Mouse (Mus musculus) NIH3T3 (cell line): ENCODE data around the gene Prrg3.
"Not testable (repeated sequence)": the region's sequence is repeated elsewhere in the genome, so short reads cannot be mapped to it uniquely, and the experiment has no call there.

Experiments used
- DNase-seq: peaks from one replicate; pipeline ENCODE4 v3.0.0-alpha.2; 2012; ENCODE audit warnings: low read depth

The Prrg3 gene

GRCm38 (mm10) chrX:71962073-71963051, at the start of gene Prrg3:
Gene Prrg3, plus strand, starts transcription at chrX:71962624.
- no peak for DNase-seq

DNA sequence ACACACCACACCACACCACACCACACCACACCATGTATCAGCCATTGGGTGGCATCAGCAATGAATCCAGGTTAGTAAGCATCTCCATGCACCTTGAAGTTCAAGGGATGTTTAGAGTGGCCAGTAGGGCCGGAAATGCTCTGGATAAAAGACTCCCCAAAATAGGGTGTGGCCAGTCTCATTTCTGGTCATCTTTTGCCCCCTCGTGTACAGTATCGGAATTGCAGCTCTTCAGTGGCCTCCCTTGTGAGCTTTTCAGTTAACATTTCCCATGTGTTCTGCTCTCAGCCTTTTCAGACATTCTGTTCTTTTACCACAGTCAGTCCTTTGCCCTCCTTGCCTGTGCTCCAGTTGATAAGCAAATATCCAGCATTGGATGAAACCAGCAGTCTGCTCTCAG, 15.8 kb upstream of the Prrg3 start:
- DNase-seq = peak; percentile 78

DNA sequence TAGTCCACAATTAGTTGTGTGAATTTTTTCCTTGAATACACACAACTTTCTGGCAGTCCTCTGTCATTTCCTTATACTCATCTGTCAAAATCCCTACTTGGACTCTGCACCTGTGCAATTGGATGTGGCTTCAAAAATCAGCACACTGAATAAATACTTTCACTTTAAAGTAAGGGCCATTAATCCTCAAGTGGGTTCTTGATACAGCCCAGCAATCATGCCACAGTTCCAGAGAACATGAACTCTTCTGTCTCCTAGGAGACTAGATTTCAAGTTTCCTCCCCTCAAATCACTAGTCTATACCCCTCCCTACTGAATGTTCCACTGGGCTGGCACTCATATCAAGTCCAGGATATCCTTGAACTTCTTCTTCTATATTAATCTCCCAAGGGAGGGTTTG, 4.1 kb upstream of the Prrg3 start:
- DNase-seq = no peak

DNA sequence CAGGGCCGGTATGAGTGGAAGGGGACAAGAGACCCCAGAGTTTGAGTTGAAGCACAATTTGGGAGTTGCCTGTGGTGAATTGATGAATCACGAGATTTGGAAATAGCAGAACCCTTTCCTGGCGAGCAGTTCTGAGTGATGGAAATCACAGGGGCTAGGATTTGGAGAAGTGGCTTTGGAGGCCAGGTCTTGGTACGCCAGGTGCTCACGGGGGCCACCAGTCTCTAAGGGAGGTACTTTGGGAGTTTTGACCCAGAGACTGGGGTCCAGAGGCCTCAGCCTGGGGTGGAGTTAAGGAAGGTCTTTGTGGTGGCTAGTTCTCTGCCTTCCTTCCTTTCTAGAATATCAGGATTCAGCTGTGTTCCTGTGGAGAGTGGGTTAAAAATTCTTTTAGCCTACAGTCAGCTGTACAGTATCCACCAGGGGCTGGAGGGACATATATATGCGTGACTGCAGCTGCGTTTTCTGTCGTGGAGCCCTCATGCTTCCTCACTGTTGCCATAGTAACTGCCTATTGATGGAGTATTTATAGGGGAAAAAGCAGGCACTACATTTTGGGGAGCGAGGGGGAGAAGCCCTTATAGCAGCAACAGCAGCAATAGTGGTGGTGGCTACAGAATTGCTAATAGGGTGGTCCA, 970 bp downstream of the Prrg3 start:
- DNase-seq = no peak

GRCm38 (mm10) chrX:71968216-71968615, 5.8 kb downstream of the Prrg3 start:
- DNase-seq = no peak

GRCm38 (mm10) chrX:71968816-71969215, 6.4 kb downstream of the Prrg3 start:
- no peak for DNase-seq

DNA sequence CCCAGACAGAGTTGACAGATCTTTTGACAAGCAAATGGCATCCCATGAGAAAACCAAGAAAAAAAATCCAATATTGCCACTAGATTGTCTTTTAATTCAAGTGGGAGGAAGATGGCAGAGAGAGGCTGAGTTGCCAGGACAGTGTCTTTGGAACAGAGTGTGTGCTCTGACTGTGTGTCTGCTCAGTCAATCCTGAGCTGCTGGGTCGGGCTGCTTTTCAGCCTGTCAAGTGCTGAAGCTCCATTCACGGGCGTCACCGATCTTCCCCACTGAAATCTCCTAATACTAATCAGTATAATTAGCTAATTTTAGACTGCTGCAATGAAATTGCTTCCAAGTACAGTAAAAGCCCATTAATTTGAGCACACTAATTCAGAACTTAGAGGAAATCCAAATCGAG, 8.9 kb downstream of the Prrg3 start:
- no peak for DNase-seq

- DNase-seq = no peak
Measured at GRCm38 (mm10) chrX:71972686-71973085, 10.3 kb downstream of the Prrg3 start, which contains the start of gene Fate1. Gene Fate1, plus strand, starts transcription at chrX:71972986.

DNA sequence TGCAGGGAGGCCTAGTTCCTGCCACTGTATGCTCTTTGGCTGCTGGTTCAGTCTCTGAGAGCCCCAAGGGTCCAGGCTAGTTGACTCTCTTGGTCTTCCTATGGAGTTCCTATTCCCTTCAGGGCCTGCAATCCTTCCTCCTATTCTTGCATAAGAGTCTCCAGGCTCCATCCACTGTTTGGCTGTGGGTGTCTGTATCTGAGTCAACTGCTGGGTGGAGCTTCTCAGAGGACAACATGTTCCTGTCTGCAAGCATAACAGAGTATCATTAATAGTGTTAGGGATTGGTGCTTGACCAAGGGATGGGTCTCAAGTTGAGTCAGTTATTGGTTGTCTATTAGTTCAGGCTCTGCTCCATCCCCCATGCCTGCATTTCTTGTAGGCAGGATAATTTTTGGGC, 15.3 kb downstream of the Prrg3 start:
- DNase-seq = not testable (repeated sequence)

DNA sequence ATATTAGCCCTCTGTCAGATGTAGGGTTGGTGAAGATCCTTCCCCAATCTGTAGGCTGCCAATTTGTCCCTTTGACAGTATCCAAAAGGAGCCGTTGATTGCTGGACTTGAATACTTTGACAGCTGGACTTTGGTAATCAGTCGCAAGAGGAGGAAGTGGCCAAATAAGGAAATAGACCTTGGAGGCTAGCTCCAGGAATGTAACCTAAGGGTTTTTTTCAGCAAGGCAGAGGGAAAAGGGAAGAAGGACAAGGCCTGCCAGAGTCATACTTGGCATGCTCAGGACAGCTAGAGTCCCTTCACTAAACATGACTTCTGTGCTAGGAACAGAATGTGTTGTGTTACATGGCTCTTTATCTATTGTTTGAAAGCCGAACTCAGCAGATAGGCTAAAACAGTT, 18.0 kb downstream of the Prrg3 start:
- no peak for DNase-seq

DNA sequence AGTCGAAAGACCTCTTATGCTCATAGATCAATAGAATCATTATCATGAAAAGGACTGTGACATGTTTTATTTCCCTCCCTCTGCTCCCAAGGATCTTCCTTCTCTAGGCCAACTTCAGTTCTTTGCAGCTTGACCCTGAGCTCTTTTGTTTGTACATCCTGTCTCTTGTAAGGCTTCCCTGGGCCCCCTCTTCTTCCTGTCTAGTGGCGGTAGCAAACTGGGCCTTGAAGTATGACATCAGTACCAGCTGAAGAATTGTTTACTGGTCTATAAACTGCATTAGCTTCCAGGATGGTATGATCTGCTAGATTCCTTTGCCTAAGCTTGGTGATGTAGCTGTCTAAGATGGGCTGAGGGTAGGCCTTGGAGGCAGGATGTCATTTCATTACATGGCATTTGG, 18.9 kb downstream of the Prrg3 start:
- DNase-seq = no peak

- DNase-seq = no peak
Measured at GRCm38 (mm10) chrX:71983205-71983604, 20.8 kb downstream of the Prrg3 start.

DNA sequence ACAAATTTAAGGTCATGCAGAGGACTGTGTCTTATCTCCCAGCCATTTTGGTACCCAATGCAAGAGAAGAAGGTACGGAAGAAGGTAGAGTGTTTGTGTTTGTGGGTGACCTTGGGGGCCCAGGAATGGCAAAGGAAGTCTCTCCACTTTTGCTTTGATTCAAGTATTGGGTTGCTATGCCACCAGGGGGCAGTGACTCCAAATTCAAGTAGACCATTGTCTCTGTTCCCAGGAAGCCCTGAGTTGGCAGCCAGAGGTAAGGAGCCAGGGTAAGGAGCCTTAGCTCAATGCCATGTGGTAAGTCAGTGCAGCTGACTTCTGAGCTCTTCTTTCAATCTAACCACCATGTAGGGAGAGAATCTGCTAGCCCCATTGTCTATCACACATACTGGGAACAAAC, 21.4 kb downstream of the Prrg3 start:
- DNase-seq = peak; percentile 8

- DNase-seq = no peak
Measured at GRCm38 (mm10) chrX:71991549-71991948, 29.1 kb downstream of the Prrg3 start, which contains the start of gene Cnga2. Gene Cnga2, plus strand, starts transcription at chrX:71991849.

GRCm38 (mm10) chrX:71995972-71996371, 33.5 kb downstream of the Prrg3 start:
- peak; percentile 1 for DNase-seq

GRCm38 (mm10) chrX:72009930-72010329, 47.5 kb downstream of the Prrg3 start:
- DNase-seq = no peak

- DNase-seq = no peak
Measured at GRCm38 (mm10) chrX:72012236-72012635, 49.8 kb downstream of the Prrg3 start.

- peak; percentile 42 for DNase-seq
Measured at GRCm38 (mm10) chrX:72012804-72013203, 50.4 kb downstream of the Prrg3 start.

DNA sequence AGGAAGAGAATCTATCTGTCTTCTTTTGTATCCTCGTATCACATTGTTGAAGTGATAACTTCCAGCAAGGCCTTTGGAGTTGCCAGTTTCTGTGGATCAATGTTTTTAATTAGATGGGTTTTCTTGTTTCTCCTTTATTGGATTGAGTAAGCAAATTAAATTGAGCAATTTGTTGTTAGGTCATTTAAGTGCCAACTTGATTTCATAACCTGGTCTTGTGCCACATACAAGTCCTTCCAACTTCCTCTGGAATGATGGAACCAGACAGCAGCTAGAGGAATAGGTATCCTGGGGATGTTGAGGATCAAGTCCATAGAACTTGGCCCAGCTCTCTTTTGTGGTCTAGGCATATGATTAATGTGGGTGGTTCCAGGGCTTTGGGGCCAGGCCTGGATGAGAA, 59.8 kb downstream of the Prrg3 start:
- DNase-seq = no peak
